Mouse (Mus musculus): ENCODE results near the gene Abhd5.

- no peak for TF ChIP-seq CTCF (conservative IDR thresholded peaks at IDR 0.05; ENCODE audit: low read length)
- no peak for TF ChIP-seq POU5F1 (IDR thresholded peaks at IDR 0.05; ENCODE audit: borderline replicate concordance, low read length)
- TF ChIP-seq NANOG (IDR thresholded peaks at IDR 0.05; ENCODE audit: borderline replicate concordance, low read length), result no peak
These were observed 13.9 kb upstream of the Abhd5 start for GRCm38 (mm10) chr9:122337510-122337931.
